Mouse (Mus musculus): ENCODE data around the gene Kmt5b. TPM values are rescaled to one million over a fixed set of nuclear protein-coding genes. Genes with fewer than 3 reads are reported as not detected.

Kmt5b gene
- polyA plus RNA-seq, 1 experiment from 2014 or later, result 59.3 TPM

DNA sequence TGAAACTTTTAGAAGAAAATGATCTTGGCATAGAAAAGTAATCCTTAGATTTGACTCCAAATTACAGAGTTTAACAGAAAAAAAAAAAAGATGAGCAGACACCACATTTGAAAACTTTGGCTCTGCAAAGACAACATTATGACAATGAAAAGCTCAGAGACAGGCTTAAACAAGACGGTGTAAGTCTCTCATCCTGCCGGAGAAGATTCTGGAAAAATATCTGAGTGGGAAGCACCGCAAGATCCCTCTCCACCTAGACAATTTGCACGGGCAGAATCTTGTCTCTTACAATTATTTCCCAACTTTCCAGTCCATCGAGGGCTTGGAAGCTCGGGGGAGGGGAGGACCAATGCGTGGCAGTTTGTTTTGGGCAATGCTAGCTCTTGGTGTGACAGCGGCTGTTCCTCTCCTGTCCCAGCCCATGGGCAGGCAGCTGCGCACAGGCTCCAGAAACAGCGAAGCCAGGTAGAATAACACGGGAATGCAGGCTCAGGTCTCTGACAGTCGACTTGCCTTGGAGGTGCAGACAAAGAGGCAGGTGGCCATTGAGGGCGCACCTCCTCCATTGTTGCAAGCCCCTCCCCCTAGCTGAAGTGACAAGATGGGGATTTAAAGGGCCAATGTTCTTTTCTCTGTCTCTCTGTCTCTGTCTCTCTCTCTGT, 23.2 kb upstream of the Kmt5b start:
- Histone ChIP-seq H3K9me3 (replicated peaks) (peaks cover 6% of the 10 kb centered on the region; the same call in 1 of the 2 replicates), H3K4me2 (replicated peaks) (peak overlapping the region; percentile 63), H3K9ac (peak overlapping the region; percentile 68), H3K27me3 (no peaks in the 10 kb centered on the region), H3K36me3 (no peaks in the 10 kb centered on the region), H3K4me3 (peak overlapping the region; percentile 42), H3K4me1 (peaks cover 9% of the 10 kb centered on the region), H3K27ac (peak overlapping the region; percentile 88)
- 7% methylated on average over 13 of the region's 13 CpGs for WGBS
- ATAC-seq (ENCODE audit: low FRiP score), result peak; percentile 71; the same call in 1 of the 2 replicates

DNA sequence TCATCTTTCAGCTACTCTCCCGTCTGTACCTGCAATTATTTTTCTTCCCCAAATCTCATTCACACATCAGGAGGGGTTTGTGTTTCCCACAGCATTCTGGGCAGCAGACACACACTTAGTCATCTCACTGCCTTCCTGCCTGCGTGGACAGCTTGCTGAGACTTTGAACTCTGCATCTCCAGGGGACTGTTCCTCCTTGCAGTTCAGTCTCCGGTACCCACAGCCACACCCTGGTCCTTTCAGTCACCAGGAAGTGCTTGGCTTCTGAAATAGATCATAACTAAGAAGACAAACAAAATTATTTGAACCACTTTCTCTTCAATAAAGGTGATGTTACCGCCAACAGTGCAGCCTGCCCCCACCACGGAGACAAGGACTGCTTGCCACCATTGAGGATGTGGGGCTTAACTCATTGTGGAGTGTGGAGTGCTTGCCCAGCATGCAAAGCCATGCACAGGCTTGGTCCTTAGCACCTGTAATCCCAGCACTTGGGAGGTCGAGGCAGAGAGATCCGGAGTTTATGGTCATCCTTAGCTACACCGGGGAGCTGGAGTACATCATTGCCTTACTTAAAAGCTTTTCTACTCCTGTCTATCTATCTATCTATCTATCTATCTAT, 14.5 kb upstream of the Kmt5b start:
- ATAC-seq (ENCODE audit: low FRiP score), result no peak
- no peak overlapping the region for H3K9ac ChIP-seq
- H3K4me2 ChIP-seq (replicated peaks), result no peak overlapping the region
- H3K4me1 ChIP-seq, result no peaks in the 10 kb centered on the region
- no peaks in the 10 kb centered on the region for H3K36me3 ChIP-seq
- no peak overlapping the region for H3K27ac ChIP-seq
- H3K4me3 ChIP-seq, result no peak overlapping the region
- no peaks in the 10 kb centered on the region; the same call in 1 of the 2 replicates for H3K27me3 ChIP-seq
- peaks cover 6% of the 10 kb centered on the region; the same call in 1 of the 2 replicates for H3K9me3 ChIP-seq (replicated peaks)
- 58% methylated on average over 8 of the region's 8 CpGs for WGBS

DNA sequence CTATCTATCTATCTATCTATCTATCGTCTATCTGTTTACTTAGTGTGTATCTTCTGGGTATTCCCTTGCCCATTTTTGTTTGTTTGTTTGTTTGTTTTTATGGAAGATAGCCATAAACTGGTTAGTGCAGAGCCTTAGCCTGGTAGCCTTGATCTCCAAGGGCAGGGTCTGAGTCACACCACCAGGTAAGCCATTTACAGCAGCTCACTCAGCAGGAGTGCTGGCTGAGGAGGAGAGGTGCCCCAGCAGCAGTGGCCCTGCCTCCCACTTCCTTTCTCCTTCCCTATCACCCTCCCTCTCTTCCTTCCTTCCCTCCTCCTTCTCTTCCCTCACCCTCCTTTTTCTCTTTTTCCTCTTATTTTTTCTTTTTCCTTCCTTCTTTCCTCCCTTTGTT, 14.0 kb upstream of the Kmt5b start:
- no peaks in the 10 kb centered on the region for H3K4me1 ChIP-seq
- no peak overlapping the region for H3K4me2 ChIP-seq (replicated peaks)
- WGBS, result 88% methylated on average over 1 of the region's 1 CpGs
- no peaks in the 10 kb centered on the region; the same call in 1 of the 2 replicates for H3K27me3 ChIP-seq
- no peaks in the 10 kb centered on the region for H3K36me3 ChIP-seq
- peaks cover 4% of the 10 kb centered on the region; the same call in 1 of the 2 replicates for H3K9me3 ChIP-seq (replicated peaks)
- no peak overlapping the region for H3K9ac ChIP-seq
- ATAC-seq (ENCODE audit: low FRiP score), result no peak
- no peak overlapping the region for H3K27ac ChIP-seq
- H3K4me3 ChIP-seq, result no peak overlapping the region

DNA sequence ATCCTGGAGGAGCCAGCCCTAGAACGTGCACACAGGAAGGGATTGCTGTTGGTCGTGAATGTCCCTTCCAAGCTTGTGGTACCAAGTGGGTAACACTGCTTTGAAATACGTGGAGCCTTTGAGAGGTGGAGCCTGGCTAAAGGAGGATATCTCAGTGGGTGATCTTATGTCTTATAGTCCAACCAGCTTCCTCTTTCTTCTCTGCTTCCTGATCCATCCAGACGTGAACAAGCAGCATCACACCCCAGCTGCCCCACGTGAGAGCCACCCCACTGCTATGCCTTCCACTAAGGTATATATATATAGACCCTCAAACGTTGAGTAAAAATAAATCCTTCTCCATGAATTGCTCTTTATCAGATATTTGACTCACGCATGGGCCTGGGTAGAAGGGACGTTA, 13.5 kb upstream of the Kmt5b start:
- no peaks in the 10 kb centered on the region for H3K9me3 ChIP-seq (replicated peaks)
- no peak overlapping the region for H3K9ac ChIP-seq
- 61% methylated on average over 8 of the region's 8 CpGs for WGBS
- ATAC-seq (ENCODE audit: low FRiP score), result no peak
- no peaks in the 10 kb centered on the region; the same call in 1 of the 2 replicates for H3K27me3 ChIP-seq
- no peak overlapping the region for H3K27ac ChIP-seq
- no peaks in the 10 kb centered on the region for H3K36me3 ChIP-seq
- H3K4me1 ChIP-seq, result no peaks in the 10 kb centered on the region
- no peak overlapping the region for H3K4me2 ChIP-seq (replicated peaks)
- no peak overlapping the region for H3K4me3 ChIP-seq

DNA sequence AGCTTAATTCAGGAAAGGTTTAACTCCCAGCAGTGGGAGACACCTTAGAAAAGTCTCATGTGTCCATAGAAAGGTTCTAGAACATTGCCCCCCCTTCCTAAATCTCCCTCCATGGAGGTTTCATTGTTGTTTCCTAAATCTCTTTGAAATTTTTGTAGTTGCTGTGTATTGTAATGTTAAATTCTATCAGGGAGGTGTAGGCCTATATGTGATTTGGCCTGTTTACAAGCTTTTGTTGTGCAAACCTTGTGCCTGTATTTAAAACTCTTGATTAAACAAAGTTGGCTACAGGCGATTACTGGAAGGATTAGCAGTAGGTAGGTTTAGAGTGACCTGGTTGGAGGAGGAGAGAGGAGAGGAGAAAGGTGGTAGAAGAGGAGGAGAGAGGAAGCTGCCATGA, 9.4 kb upstream of the Kmt5b start:
- H3K9ac ChIP-seq, result no peak overlapping the region
- ATAC-seq (ENCODE audit: low FRiP score), result no peak
- 56% methylated on average over 1 of the region's 1 CpGs for WGBS

DNA sequence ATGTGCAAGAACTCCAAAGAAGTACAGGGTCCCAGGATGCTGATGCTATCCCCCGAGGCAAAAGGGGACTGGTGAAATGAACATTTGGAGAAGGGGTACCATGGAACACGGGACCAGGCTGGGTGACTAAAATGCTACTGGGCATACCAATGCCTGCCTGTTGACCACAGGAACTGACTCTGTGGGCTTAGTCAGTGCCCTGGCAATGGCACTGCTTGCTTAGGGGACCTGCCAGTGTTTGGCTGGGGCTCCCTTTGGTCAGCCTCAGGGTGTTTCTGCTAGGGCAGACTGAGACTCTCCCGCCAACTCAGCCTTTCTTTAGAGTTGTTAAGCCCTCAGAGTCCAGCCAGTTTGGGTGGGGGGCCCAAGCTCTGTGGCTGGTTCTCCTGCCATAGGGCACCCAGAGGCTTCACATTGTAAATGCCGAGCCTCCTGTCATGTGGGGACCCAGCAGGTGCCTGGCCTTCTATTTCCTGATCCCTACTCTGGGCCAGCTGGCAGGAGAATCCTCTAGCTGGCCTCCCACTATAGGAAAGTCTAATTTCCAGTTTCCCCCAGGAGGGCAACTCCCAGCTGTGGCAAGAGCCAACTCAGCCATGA, 1.9 kb upstream of the Kmt5b start:
- H3K4me2 ChIP-seq (replicated peaks), result no peak overlapping the region
- H3K27ac ChIP-seq, result no peak overlapping the region
- no peaks in the 10 kb centered on the region for H3K27me3 ChIP-seq
- H3K36me3 ChIP-seq, result no peaks in the 10 kb centered on the region
- peaks cover 20% of the 10 kb centered on the region for H3K4me1 ChIP-seq
- H3K9ac ChIP-seq, result no peak overlapping the region
- ATAC-seq (ENCODE audit: low FRiP score), result no peak
- H3K4me3 ChIP-seq, result no peak overlapping the region
- no peaks in the 10 kb centered on the region; the same call in 1 of the 2 replicates for H3K9me3 ChIP-seq (replicated peaks)
- WGBS, result 80% methylated on average over 4 of the region's 4 CpGs

More for the DNA sequence above, 9.4 kb upstream of the Kmt5b start:
- no peaks in the 10 kb centered on the region for H3K27me3 ChIP-seq
- no peak overlapping the region for H3K4me2 ChIP-seq (replicated peaks)
- H3K4me1 ChIP-seq, result no peaks in the 10 kb centered on the region
- H3K36me3 ChIP-seq, result no peaks in the 10 kb centered on the region
- H3K9me3 ChIP-seq (replicated peaks), result no peaks in the 10 kb centered on the region; the same call in 1 of the 2 replicates
- H3K27ac ChIP-seq, result no peak overlapping the region
- H3K4me3 ChIP-seq, result no peak overlapping the region

DNA sequence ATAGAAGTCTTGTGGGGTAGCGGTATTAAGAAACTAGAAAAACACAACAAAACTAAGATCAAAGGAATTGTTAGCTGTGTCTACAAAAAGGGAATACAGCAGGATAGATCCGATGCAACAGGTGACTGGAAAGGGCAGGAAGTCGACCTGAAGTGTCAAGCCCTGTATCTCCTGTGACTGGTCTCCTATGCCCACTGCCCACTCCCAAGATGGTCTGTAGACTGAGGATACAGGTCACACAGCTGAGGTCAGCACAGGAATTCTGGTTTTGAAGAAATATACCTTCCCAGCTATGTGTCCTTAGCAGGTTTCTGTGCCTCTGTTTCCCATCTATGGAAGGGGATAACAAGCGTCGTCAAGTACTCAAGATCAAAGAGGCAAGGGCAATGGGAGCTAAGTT, 843 bp upstream of the Kmt5b start:
- ATAC-seq (ENCODE audit: low FRiP score), result no peak
- no peaks in the 10 kb centered on the region for H3K9me3 ChIP-seq (replicated peaks)
- peak overlapping the region; percentile 83; the same call in 1 of the 2 replicates for H3K4me3 ChIP-seq
- no peak overlapping the region for H3K27ac ChIP-seq
- H3K27me3 ChIP-seq, result no peaks in the 10 kb centered on the region
- H3K4me2 ChIP-seq (replicated peaks), result peak overlapping the region; percentile 71
- 89% methylated on average over 5 of the region's 5 CpGs for WGBS
- peaks cover 25% of the 10 kb centered on the region for H3K4me1 ChIP-seq
- no peak overlapping the region for H3K9ac ChIP-seq
- no peaks in the 10 kb centered on the region for H3K36me3 ChIP-seq

DNA sequence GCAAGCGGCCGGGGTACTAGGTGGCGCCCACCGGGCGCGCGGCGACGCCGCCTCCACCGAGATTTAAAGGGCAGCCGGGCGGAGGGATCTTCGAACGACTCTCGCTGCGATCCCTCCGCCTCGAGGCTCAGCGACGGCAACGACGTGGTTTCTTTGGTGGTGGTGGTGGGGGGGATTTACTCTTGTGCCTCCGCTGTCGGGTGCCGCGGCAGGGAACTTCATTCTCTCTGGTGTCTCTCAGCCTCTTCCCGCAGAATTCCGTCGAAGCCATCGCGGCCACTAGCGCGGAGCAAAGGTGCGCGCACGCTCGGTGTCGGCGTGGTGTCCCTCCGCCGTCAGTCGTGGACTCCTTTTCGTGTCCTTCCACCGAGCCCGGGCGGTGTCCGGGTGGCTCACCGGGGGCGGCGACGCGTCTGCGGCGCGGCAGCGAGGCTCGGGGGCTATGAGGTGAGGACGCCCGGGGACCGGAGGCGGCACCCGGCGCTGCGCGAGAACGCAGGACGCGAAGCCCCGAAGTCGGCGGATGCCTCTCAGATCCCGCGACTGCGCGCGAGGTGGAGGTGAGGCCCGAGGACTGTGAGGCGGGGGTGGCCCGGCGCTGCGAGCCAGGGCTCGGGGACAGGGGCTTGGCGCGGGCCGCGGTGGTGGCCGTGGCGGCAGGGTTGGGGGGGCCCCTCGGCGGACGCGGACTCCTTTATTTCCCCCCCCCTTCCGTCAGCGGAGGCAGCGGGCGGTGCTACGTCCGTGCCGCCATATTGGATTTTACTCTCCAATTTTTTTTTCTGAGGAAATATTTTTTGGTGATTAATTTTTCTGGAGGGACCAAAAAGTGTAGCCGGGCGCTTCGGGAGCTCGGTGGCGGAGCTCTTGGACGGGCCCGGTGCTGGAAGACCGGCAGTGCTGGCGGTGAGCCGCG, 818 bp downstream of the Kmt5b start:
- Histone ChIP-seq H3K4me3 (peak overlapping the region; percentile 83), H3K9ac (peak overlapping the region; percentile 100), H3K27ac (peak overlapping the region; percentile 100), H3K4me1 (peaks cover 25% of the 10 kb centered on the region), H3K36me3 (no peaks in the 10 kb centered on the region), H3K27me3 (no peaks in the 10 kb centered on the region), H3K9me3 (replicated peaks) (no peaks in the 10 kb centered on the region), H3K4me2 (replicated peaks) (peak overlapping the region; percentile 71)
- WGBS, result under 1% methylated on average over 111 of the region's 111 CpGs
- ATAC-seq (ENCODE audit: low FRiP score), result peak; percentile 68

DNA sequence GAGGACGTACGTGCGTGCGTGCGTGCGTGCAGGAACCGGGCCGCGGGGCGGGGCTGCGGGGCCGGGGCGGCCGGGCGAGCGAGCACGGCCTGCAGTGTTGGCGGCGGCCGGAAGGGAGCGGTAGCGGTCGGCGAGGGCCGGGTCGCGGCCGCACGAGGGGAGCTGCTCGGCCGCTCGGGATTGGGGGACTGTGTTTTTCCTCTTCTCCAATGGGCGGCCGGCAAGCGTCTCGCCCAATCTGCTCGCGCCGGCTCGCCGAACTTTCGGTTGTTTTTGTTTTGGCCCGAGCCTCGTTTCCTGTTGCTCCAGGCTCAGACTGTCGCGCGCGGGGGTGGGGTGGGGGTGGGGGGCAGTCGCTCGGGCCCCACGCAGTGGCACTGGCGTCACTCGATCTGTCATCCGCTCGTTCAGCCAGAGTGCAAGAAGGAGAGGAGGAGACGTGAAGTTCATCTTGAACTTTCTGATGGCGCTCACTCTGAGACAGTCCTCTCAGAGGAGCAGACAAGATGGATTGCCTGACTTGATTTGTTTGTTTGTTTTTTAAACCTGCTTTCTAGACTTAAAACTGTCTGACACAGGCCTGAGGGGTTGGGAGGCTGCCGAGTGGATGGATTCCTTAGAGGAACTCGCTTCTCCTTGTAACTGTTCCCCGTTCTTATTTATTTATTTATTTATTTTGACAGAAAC, 1.6 kb downstream of the Kmt5b start:
- Histone ChIP-seq H3K9ac (peak overlapping the region; percentile 100), H3K27me3 (no peaks in the 10 kb centered on the region), H3K36me3 (peaks cover 2% of the 10 kb centered on the region; the same call in 1 of the 2 replicates), H3K27ac (peak overlapping the region; percentile 100), H3K4me1 (peaks cover 25% of the 10 kb centered on the region), H3K9me3 (replicated peaks) (no peaks in the 10 kb centered on the region), H3K4me3 (peak overlapping the region; percentile 83), H3K4me2 (replicated peaks) (peak overlapping the region; percentile 71)
- ATAC-seq (ENCODE audit: low FRiP score), result peak; percentile 87
- WGBS, result 3% methylated on average over 46 of the region's 60 CpGs

DNA sequence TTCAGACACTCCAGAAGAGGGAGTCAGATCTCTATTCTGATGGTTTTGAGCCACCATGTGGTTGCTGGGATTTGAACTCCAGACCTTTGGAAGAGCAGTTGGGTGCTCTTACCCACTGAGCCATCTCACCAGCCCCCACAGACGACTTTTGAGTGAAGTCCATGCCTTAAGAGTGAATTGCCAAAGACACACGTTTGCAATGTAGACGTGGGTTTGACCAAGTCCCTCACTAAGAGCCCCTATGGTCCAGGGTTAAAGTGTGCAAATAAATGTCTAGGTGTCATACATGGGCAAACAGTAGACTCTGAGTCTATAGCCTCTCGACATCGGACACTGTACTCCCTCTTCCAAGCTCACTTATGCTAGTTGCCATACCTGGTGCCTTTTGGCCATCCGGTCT, 2.3 kb downstream of the Kmt5b start:
- Histone ChIP-seq H3K27ac (no peak overlapping the region), H3K4me1 (peaks cover 25% of the 10 kb centered on the region), H3K27me3 (no peaks in the 10 kb centered on the region), H3K9ac (no peak overlapping the region), H3K9me3 (replicated peaks) (no peaks in the 10 kb centered on the region), H3K4me2 (replicated peaks) (peak overlapping the region; percentile 71), H3K4me3 (peak overlapping the region; percentile 83), H3K36me3 (peaks cover 7% of the 10 kb centered on the region; the same call in 1 of the 2 replicates)
- 90% methylated on average over 6 of the region's 6 CpGs for WGBS
- no peak for ATAC-seq (ENCODE audit: low FRiP score)

DNA sequence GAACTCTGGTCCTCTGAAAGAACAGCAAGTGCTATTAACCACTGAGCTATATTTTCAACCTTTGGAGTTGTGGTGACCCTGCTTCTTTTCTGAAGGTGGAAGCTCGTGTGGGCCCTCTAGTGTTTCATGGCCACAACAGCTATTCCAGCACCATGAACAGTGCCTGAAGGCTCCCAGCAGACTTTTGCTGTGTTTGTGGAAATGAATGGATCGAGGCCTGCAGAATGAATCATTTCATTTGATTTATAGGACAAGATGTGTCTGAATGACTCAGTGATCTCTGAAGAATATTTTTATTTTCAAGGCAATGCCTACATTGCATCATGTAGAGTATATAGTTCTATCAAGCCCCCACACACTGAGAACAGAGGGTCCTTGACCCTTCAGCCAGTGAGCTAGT, 6.9 kb downstream of the Kmt5b start:
- no peaks in the 10 kb centered on the region for H3K9me3 ChIP-seq (replicated peaks)
- H3K9ac ChIP-seq, result no peak overlapping the region
- no peaks in the 10 kb centered on the region for H3K27me3 ChIP-seq
- H3K27ac ChIP-seq, result no peak overlapping the region
- no peak overlapping the region for H3K4me2 ChIP-seq (replicated peaks)
- peaks cover 11% of the 10 kb centered on the region; the same call in 1 of the 2 replicates for H3K36me3 ChIP-seq
- no peak for ATAC-seq (ENCODE audit: low FRiP score)
- H3K4me1 ChIP-seq, result peaks cover 16% of the 10 kb centered on the region
- 75% methylated on average over 2 of the region's 2 CpGs for WGBS
- H3K4me3 ChIP-seq, result no peak overlapping the region

All from hindbrain, embryonic 12.5 days (tissue).